Mouse (Mus musculus): ENCODE results near the gene Sox12.
"Not testable (repeated sequence)": the region's sequence is repeated elsewhere in the genome, so short reads cannot be mapped to it uniquely, and the experiment has no call there.

The Sox12 gene

DNA sequence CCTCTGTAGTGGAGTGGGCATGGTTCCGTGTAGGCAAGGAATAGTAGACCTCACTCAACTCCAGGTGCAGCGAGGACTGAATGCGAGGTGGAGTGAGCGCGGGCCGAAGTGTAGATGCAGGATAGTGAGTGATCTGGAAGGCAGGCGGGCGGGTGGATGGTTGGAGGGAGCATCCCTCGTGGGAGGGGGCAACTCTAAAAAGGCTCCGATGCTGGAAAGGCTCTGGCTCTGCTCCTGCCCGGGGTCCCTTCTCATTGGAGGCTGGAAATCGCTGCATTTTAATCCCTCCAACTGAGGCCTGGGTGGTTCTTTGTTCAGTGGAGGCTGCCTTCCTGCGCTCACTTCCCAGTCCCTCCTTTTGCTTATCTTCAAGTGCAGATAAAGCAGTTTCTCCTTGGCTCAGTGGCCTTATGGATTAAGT, 1.3 kb upstream of the Sox12 start:
- DNase-seq = no peak

DNA sequence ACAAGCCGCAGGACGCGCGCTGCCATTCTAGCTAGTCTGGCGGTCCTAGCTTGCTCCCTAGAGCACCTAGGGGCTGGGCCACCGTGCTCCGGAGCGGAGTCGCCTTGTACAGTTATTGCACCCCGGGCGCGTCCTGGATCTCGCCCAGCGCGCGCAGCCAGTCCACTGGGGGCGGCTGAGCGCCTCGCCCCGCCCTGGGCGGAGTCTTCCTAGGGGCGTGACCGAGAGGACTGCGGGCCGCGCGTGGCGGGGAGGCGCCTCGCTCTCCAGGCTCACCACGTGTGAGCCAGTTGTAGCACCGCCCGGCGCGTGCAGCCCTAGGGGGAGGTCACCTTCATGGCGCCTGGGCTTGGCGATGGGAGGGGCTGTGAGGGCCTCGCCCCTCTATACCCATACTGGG, 828 bp upstream of the Sox12 start:
- peak; percentile 97 for DNase-seq

GRCm38 (mm10) chr2:152397004-152397589, 766 bp downstream of the Sox12 start:
- peak; percentile 91 for DNase-seq

DNA sequence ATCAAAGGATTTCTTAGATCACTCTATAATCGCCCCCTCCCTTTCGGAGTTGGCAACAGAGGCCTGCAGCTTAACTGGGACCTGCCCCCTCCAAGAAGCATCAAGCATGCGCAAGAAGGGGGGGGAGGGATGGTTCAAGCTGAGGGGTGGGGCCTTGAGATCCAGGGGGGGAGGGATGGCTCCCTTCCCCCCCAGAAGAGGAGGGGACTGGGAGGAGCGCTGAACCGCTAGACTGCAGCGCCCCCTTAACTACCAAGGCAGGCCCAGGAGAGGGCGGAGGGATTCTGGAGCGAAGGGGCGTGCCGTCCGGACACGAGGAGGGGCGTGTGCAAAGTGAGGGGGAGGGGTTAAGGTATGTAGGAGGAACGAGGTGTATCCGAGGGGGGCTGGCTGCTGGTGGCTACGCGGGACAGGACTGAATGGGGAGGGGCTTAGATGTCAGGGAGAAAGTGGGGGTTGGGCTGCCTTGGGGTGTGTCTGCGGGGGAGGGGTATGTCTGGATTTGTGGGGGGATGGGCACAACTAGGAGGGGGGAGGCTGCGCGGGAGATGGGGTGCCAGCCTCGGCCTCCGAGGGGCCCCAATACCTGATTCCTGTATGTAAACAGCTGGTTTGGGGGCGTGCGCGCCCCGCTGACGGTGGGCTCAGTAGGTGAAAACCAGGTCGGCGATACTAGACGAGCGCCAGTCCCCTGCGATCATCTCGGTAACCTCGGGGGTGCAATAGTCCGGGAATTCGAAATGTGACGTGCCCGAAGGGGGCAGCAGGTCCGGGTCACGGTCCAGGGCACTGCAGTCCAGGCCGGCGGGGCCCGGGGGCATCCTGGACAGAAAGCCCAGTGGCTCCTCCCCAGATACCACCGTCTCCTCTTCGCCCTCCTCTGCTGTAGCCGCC, 1.5 kb downstream of the Sox12 start:
- peak; percentile 97 for DNase-seq

DNA sequence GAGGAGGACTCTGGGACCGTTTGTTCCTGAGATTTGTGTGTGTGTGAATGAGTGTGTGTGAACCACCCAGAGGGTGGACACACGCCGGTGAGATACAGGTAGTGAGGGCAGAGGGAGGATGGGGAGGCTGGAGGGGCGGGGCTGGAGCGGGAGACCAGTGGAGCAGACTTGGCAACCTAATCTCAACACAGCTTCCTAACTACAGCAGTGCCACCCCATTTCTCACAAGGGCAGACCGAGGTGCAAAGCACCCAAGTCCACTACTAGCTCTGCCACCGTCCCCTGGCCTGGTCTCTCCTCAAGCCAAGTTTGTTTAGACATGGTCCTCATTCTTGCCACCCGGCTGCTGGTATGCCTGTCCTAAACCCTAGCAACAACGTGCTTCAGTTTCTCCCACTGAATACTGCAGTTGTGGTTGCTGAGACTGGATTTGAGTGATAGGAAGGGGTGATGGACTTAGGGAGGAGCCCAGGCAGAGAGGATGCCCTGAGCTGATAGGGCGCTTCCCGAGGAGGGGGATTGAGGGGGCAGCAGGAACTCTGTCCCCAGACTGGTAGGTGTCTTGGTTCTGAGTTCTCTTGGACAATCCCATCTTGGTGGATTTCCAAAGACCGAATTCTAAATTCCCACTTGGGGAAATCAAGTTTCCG, 2.5 kb downstream of the Sox12 start:
- no peak for DNase-seq

DNA sequence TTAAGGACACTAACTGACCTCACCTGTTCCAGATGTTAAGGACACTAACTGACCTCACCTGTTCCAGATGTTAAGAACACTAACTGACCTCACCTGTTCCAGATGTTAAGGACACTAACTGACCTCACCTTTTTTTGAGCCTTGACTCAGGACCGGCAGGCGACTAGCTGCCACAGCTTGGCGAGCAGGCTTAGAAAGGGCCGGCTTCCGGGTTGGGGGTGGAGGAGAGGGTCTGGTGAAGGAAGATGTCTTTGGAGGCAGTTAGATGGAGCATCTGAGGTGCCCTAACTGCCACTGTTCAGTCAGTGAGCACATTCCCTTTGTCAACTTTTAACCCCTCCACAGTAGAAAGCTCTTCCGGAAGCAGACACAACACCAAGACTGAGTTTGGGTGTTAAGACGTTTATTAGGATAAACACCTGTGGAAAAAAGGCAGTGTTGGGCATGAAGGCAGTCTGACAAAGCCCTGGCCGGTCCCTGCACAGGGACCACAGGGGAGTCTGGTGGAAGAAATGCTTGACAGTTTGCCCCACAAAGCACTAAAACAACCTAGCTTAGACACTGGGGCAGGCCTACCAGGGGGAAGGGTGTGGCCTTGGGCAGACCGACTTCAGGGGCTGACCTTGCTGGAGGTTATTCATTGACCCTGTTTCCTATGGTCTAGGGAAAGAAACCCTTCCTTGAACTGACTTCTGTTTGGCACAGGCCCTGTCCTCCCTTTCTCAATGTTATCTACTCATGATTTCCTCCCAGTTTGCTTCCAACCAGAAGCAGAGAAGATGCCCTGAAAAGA, 4.4 kb downstream of the Sox12 start:
- DNase-seq = no peak

- peak; percentile 89 for DNase-seq
Measured at GRCm38 (mm10) chr2:152392786-152393185, 5.1 kb downstream of the Sox12 start.

DNA sequence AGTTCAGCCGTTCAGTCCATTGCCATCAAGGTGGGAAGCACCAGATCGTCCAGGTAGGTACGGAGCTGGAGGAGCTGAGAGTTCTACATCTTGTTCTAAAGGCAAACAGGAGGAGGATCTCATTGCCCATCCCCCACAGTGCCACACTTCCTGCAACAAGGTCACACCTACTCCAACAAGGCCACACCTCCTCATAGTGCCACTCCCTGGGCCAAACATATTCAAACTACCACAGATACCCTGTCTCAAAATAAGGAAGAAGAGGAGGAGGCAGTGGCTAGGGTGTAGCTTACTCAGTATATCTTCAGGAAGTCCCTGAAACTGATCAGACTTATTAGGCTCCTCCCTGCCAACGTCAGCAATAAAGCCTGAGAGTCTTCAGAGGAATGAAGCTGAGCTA, 13.7 kb downstream of the Sox12 start:
- no peak for DNase-seq

DNA sequence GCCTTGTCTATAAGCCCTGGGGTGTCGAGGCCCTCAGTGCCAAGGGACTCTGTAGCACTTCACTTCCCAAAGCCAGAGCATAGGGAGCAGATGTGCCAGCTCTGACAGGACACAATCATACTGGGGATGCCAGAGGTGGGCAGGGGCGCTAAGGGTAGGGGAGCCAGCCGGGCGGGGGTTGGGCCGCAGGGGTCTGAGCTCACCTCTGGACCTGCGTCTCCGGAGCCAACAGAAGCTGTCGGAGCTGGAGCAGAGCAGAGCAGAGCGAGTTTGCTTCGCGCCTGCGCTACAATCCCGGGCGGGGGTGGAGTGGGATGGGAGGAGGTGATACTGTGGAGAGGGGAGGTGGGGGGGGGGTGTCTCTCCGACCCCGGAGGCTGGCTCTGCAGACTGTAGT, 21.5 kb downstream of the Sox12 start, which contains the start of gene Nrsn2:
Gene Nrsn2 (minus strand): TSS at position 294 of the 397 bp plus-strand sequence.
- DNase-seq = peak; percentile 70

GRCm38 (mm10) chr2:152375652-152376344, 22.1 kb downstream of the Sox12 start:
- DNase-seq = peak; percentile 83

DNA sequence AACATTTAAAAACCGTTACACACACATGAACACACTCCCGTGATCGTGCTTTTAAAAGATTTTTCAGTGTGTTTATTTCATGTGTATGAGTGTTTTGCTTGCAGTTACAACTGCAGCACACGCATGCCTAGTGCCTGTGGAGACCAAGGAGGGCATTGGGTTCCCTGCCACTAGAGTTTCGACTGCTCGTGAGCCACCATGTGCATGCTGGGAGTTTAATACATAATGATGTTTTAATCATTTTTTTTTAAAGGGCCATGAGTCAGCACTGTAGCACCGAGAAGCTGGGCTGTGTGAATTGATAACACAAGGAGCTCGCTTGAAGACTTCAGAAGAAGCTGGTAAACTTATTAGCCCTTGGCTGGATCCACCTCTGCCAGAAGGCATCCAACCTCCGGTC, 24.3 kb downstream of the Sox12 start:
- no peak for DNase-seq

- DNase-seq = no peak
Measured at GRCm38 (mm10) chr2:152372661-152373060, 25.2 kb downstream of the Sox12 start.

GRCm38 (mm10) chr2:152372104-152372503, 25.8 kb downstream of the Sox12 start:
- DNase-seq = no peak

- peak; percentile 85 for DNase-seq
Measured at GRCm38 (mm10) chr2:152368532-152369140, 29.2 kb downstream of the Sox12 start.

DNA sequence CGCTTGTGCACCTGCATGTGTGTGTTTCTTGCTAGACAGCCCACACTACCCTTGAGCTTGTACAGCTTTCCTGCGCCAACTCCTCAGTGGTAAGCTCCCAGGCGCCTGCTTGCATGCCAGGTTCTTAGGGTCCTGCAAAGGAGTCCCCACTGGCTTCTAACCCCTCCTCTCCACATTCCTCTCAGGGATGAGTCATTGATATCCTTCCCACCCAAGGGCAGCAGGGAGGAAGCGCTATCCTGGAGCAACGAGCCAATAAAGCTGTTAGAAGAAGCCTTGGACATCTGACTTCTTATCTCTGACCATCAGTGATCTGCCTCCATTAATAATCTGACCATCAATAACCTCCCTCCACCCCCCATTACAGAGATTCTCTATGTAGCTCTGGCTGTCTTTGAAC, 29.9 kb downstream of the Sox12 start:
- no peak for DNase-seq

DNA sequence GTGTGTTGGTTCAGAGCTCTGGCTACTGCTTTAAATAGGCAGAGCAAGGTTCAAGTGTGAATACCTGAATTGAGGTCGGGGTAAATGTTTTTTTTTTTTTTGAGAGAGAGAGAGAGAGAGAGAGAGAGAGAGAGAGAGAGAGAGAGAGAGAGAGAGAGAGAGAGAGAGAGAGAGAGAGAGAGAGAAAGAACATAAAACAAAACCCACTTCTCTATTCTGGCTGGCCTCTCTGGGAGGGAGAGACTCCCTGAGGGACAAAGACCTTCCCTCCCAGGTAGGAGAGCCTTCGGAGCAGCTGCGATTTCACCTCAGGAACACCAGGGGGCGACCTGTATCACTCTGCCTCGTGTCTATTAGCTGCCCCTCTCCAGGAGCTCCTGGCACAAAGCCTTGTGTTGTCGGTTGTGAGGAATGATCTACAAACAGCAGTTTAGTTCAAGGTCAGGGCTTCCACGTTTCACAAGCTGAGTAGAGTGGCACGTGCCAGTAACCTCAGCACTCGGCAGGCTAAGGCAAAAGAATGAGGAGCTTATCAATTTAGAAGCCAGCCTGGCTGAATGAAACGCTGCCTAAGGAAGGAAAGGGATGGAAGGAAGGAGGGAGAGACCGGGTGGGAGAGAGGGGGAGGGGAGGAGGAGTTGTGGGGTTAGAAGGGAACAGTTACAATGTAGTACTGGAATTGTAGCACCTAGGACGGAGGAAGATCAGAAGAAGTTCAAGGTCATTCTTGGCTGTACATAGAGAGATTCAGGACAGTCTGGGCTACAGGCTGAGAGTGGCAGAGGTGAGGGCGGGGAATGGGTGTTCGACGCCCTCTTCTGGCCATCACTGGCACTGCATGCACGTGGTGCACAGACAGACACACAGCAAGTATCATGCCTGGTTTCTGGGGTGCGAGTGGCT, 34.4 kb downstream of the Sox12 start:
- DNase-seq = peak; percentile 93

- no peak for DNase-seq
Measured at GRCm38 (mm10) chr2:152361193-152361592, 36.7 kb downstream of the Sox12 start.

- no peak for DNase-seq
Measured at GRCm38 (mm10) chr2:152360271-152360775, 37.5 kb downstream of the Sox12 start.

- no peak for DNase-seq
Measured at GRCm38 (mm10) chr2:152359616-152360015, 38.2 kb downstream of the Sox12 start.

DNA sequence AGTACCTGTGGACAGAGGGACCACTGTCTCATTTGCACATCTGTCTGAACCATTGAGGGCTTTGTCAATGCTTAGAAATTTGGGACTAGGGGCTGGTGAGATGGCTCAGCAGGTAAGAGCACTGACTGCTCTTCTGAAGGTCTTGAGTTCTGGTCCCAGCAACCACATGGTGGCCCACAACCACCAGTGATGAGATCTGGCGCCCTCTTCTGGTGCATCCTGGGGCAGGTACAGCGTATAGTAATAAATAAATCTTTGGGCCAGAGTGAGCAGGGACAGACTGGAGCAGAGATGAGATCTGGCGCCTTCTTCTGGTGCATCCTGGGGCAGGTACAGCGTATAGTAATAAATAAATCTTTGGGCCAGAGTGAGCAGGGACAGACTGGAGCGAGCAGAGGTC, 38.9 kb downstream of the Sox12 start:
- DNase-seq = not testable (repeated sequence)

DNA sequence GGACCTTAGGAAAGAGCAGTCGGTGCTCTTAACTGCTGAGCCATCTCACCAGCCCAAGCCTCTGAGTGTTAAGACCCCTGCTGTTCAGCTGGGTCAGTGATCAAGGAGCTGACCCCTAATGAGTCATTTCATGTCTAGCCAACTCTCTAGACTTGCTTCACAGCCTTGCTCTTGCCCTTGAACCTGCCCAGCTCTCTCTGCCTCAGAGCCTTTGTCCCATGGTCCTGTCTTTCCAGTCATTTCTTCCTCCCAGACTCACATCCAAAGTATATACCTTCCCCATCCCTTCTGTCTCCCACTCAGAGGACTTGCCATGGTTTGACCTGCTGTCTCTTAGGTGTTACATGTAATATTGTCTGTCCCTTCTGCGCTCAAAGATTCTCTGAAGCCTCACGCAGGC, 40.6 kb downstream of the Sox12 start:
- DNase-seq = no peak

Measured in retina, postnatal 1 day (tissue).